Mouse (Mus musculus) heart, embryonic 13.5 days (tissue): Measurements from ENCODE around the gene Aqr. TPM values are rescaled to one million over a fixed set of nuclear protein-coding genes. Genes with fewer than 3 reads are reported as not detected.
A peak's percentile ranks its signal among the peaks of the same experiment; 100 is the strongest.

Source experiments
- ATAC-seq: fragments of 200-750 bp; cut with Nextera tagmentation; 2 replicates; pipeline ENCODE4 v1.8.0; 2017; ENCODE audit warnings: moderate TSS enrichment; ENCODE audit not compliant: insufficient number of reproducible peaks, low FRiP score, low TSS enrichment; ENCODE audit errors: extremely low read depth
- H3K27ac ChIP-seq: fragments of 300-500 bp; sonication (generic); replicated peaks from 2 replicates; pipeline ENCODE4 v1.5.1; 2015; ENCODE audit warnings: moderate library complexity, mild to moderate bottlenecking, inconsistent platforms
- H3K27me3 ChIP-seq: fragments of 300-500 bp; sonication (generic); replicated peaks from 2 replicates; pipeline ENCODE4 v1.6.1; 2015; ENCODE audit warnings: mild to moderate bottlenecking, inconsistent platforms
- H3K36me3 ChIP-seq: fragments of 300-500 bp; sonication (generic); 2 replicates; pipeline ENCODE4 v1.6.1; 2015; ENCODE audit warnings: mild to moderate bottlenecking, inconsistent platforms
- H3K4me1 ChIP-seq: fragments of 300-500 bp; sonication (generic); 2 replicates; pipeline ENCODE4 v1.6.1; 2015; ENCODE audit warnings: inconsistent platforms
- H3K4me2 ChIP-seq: fragments of 300-500 bp; sonication (generic); 2 replicates; pipeline ENCODE4 v1.6.1; 2015; ENCODE audit warnings: inconsistent platforms, mild to moderate bottlenecking, moderate library complexity
- H3K4me3 ChIP-seq: fragments of 300-500 bp; sonication (generic); 2 replicates; pipeline ENCODE4 v1.5.1; 2015; ENCODE audit warnings: moderate library complexity, mild to moderate bottlenecking, inconsistent platforms
- H3K9ac ChIP-seq: fragments of 300-500 bp; sonication (generic); 2 replicates; pipeline ENCODE4 v1.6.1; 2015; ENCODE audit warnings: inconsistent platforms, mild to moderate bottlenecking, moderate library complexity
- H3K9me3 ChIP-seq: fragments of 300-500 bp; sonication (generic); 2 replicates; pipeline ENCODE4 v1.6.1; 2016; ENCODE audit warnings: inconsistent platforms
- WGBS: fragments of 180-500 bp; shearing (Covaris S2); methylation state at CpG from one replicate; pipeline ENCODE4 v1.1.7; 2015; ENCODE audit warnings: mixed read lengths; 5-methylcytosine and 5-hydroxymethylcytosine counted together
- polyA plus RNA-seq: library from polyadenylated mRNA; unstranded; fragments of >200 nt; fragmentation: Nextera tagmentation; extraction: Ambion mirVana; gene quantifications from 2 replicates; pipeline ENCODE4 v1.2.1, GENCODE M21; 2015

Gene Aqr
- polyA plus RNA-seq, 1 experiment from 2014 or later, result 23.1 TPM

- no peaks in the 10 kb centered on the region for H3K27me3 ChIP-seq
- H3K36me3 ChIP-seq, result peaks cover 83% of the 10 kb centered on the region
- 80% methylated on average over 2 of the region's 2 CpGs for WGBS
- H3K4me3 ChIP-seq, result no peak overlapping the region
- no peak overlapping the region for H3K4me2 ChIP-seq
- no peak overlapping the region for H3K27ac ChIP-seq
- no peaks in the 10 kb centered on the region for H3K9me3 ChIP-seq
- H3K9ac ChIP-seq, result no peak overlapping the region
- H3K4me1 ChIP-seq, result peaks cover 12% of the 10 kb centered on the region
- no peak for ATAC-seq
These were observed 51.0 kb downstream of the Aqr start for GRCm38 (mm10) chr2:114135777-114136176.

GRCm38 (mm10) chr2:114133355-114133754 is 53.5 kb downstream of the Aqr start:
- Histone ChIP-seq H3K36me3 (peaks cover 86% of the 10 kb centered on the region), H3K27me3 (no peaks in the 10 kb centered on the region), H3K4me1 (peaks cover 23% of the 10 kb centered on the region), H3K4me2 (no peak overlapping the region), H3K9ac (no peak overlapping the region), H3K9me3 (no peaks in the 10 kb centered on the region), H3K4me3 (no peak overlapping the region), H3K27ac (no peak overlapping the region)
- WGBS, result 88% methylated on average over 4 of the region's 4 CpGs
- no peak for ATAC-seq

- no peak overlapping the region for H3K4me3 ChIP-seq
- peaks cover 23% of the 10 kb centered on the region for H3K4me1 ChIP-seq
- H3K9ac ChIP-seq, result peak overlapping the region; percentile 59
- no peaks in the 10 kb centered on the region for H3K9me3 ChIP-seq
- peak overlapping the region; percentile 40; the same call in 1 of the 2 replicates for H3K4me2 ChIP-seq
- H3K27ac ChIP-seq, result peak overlapping the region; percentile 88
- H3K36me3 ChIP-seq, result peaks cover 87% of the 10 kb centered on the region
- WGBS, result 42% methylated on average over 13 of the region's 13 CpGs
- ATAC-seq, result peak; percentile 67; the same call in 1 of the 2 replicates
- H3K27me3 ChIP-seq, result no peaks in the 10 kb centered on the region
These were observed 56.2 kb downstream of the Aqr start for GRCm38 (mm10) chr2:114130657-114131056.

GRCm38 (mm10) chr2:114123304-114123703 is 63.5 kb downstream of the Aqr start:
- no peak overlapping the region for H3K4me2 ChIP-seq
- H3K36me3 ChIP-seq, result peaks cover 86% of the 10 kb centered on the region
- no peak overlapping the region for H3K4me3 ChIP-seq
- no peak overlapping the region for H3K9ac ChIP-seq
- no peaks in the 10 kb centered on the region for H3K9me3 ChIP-seq
- peak; percentile 51; the same call in 1 of the 2 replicates for ATAC-seq
- no peaks in the 10 kb centered on the region for H3K4me1 ChIP-seq
- 53% methylated on average over 4 of the region's 4 CpGs for WGBS
- peak overlapping the region; percentile 87 for H3K27ac ChIP-seq
- H3K27me3 ChIP-seq, result no peaks in the 10 kb centered on the region

GRCm38 (mm10) chr2:114119451-114119850 is 67.4 kb downstream of the Aqr start:
- Histone ChIP-seq H3K27ac (no peak overlapping the region), H3K27me3 (no peaks in the 10 kb centered on the region), H3K4me2 (no peak overlapping the region), H3K9me3 (no peaks in the 10 kb centered on the region), H3K4me1 (no peaks in the 10 kb centered on the region), H3K4me3 (no peak overlapping the region), H3K36me3 (peaks cover 80% of the 10 kb centered on the region), H3K9ac (no peak overlapping the region)
- 75% methylated on average over 7 of the region's 7 CpGs for WGBS
- ATAC-seq, result no peak

GRCm38 (mm10) chr2:114117665-114118064 is 69.2 kb downstream of the Aqr start:
- WGBS, result 80% methylated on average over 3 of the region's 3 CpGs
- Histone ChIP-seq H3K4me2 (no peak overlapping the region), H3K36me3 (peaks cover 81% of the 10 kb centered on the region), H3K4me3 (no peak overlapping the region), H3K9ac (no peak overlapping the region), H3K27ac (no peak overlapping the region), H3K9me3 (no peaks in the 10 kb centered on the region), H3K4me1 (no peaks in the 10 kb centered on the region), H3K27me3 (no peaks in the 10 kb centered on the region)
- ATAC-seq, result no peak

- no peak for ATAC-seq
- Histone ChIP-seq H3K27ac (no peak overlapping the region), H3K36me3 (peaks cover 81% of the 10 kb centered on the region), H3K4me2 (no peak overlapping the region), H3K27me3 (no peaks in the 10 kb centered on the region), H3K9ac (no peak overlapping the region), H3K4me3 (no peak overlapping the region), H3K4me1 (no peaks in the 10 kb centered on the region), H3K9me3 (no peaks in the 10 kb centered on the region)
- 93% methylated on average over 3 of the region's 3 CpGs for WGBS
These were observed 69.6 kb downstream of the Aqr start for GRCm38 (mm10) chr2:114117235-114117634.

GRCm38 (mm10) chr2:114115563-114115962 is 71.3 kb downstream of the Aqr start:
- no peak overlapping the region for H3K4me3 ChIP-seq
- H3K27ac ChIP-seq, result no peak overlapping the region
- H3K4me2 ChIP-seq, result no peak overlapping the region
- no peaks in the 10 kb centered on the region for H3K4me1 ChIP-seq
- 87% methylated on average over 4 of the region's 4 CpGs for WGBS
- ATAC-seq, result no peak
- no peak overlapping the region for H3K9ac ChIP-seq
- peaks cover 78% of the 10 kb centered on the region for H3K36me3 ChIP-seq
- no peaks in the 10 kb centered on the region for H3K27me3 ChIP-seq
- H3K9me3 ChIP-seq, result no peaks in the 10 kb centered on the region

GRCm38 (mm10) chr2:114107288-114108278 is 79.2 kb downstream of the Aqr start:
- Histone ChIP-seq H3K4me2 (no peak overlapping the region), H3K36me3 (peaks cover 95% of the 10 kb centered on the region), H3K4me3 (no peak overlapping the region), H3K9ac (no peak overlapping the region), H3K4me1 (no peaks in the 10 kb centered on the region), H3K27me3 (no peaks in the 10 kb centered on the region), H3K9me3 (no peaks in the 10 kb centered on the region), H3K27ac (no peak overlapping the region)
- ATAC-seq, result no peak
- 81% methylated on average over 23 of the region's 23 CpGs for WGBS

- Histone ChIP-seq H3K9ac (no peak overlapping the region), H3K27me3 (no peaks in the 10 kb centered on the region), H3K4me1 (no peaks in the 10 kb centered on the region), H3K4me2 (no peak overlapping the region), H3K27ac (no peak overlapping the region), H3K9me3 (no peaks in the 10 kb centered on the region), H3K36me3 (peaks cover 97% of the 10 kb centered on the region), H3K4me3 (no peak overlapping the region)
- no peak for ATAC-seq
- WGBS, result 80% methylated on average over 8 of the region's 8 CpGs
These were observed 80.4 kb downstream of the Aqr start for GRCm38 (mm10) chr2:114106383-114106782.

- H3K36me3 ChIP-seq, result peaks cover 86% of the 10 kb centered on the region
- WGBS, result 82% methylated on average over 3 of the region's 3 CpGs
- H3K4me2 ChIP-seq, result no peak overlapping the region
These were observed 84.4 kb downstream of the Aqr start for GRCm38 (mm10) chr2:114102471-114102870.

More at GRCm38 (mm10) chr2:114102471-114102870, 84.4 kb downstream of the Aqr start:
- Histone ChIP-seq H3K27ac (no peak overlapping the region), H3K27me3 (no peaks in the 10 kb centered on the region), H3K9ac (no peak overlapping the region), H3K9me3 (no peaks in the 10 kb centered on the region), H3K4me3 (no peak overlapping the region), H3K4me1 (peaks cover 8% of the 10 kb centered on the region; the same call in 1 of the 2 replicates)
- no peak for ATAC-seq
